Mouse (Mus musculus) forebrain, embryonic 12.5 days (tissue): ENCODE data around the gene Phactr4. TPM values are rescaled to one million over a fixed set of nuclear protein-coding genes. Genes with fewer than 3 reads are reported as not detected.
"Not testable (repeated sequence)": the region's sequence is repeated elsewhere in the genome, so short reads cannot be mapped to it uniquely, and the experiment has no call there.

Experiments used
- ATAC-seq: fragments of 200-750 bp; cut with Nextera tagmentation; 2 replicates; pipeline ENCODE4 v1.8.0; 2017; ENCODE audit warnings: moderate TSS enrichment; ENCODE audit not compliant: low FRiP score
- H3K27ac ChIP-seq: fragments of 300-500 bp; sonication (generic); 2 replicates; pipeline ENCODE4 v1.5.1; 2016; ENCODE audit warnings: mild to moderate bottlenecking
- H3K27me3 ChIP-seq: fragments of 300-500 bp; sonication (generic); 2 replicates; pipeline ENCODE4 v1.6.1; 2016; ENCODE audit warnings: mild to moderate bottlenecking
- H3K36me3 ChIP-seq: fragments of 300-500 bp; sonication (generic); replicated peaks from 2 replicates; pipeline ENCODE4 v1.6.1; 2016; ENCODE audit warnings: mild to moderate bottlenecking
- H3K4me1 ChIP-seq: fragments of 300-500 bp; sonication (generic); 2 replicates; pipeline ENCODE4 v1.6.1; 2016
- H3K4me2 ChIP-seq: fragments of 300-500 bp; sonication (generic); 2 replicates; pipeline ENCODE4 v1.6.1; 2016; ENCODE audit warnings: mild to moderate bottlenecking, moderate library complexity
- H3K4me3 ChIP-seq: fragments of 300-500 bp; sonication (generic); replicated peaks from 2 replicates; pipeline ENCODE4 v1.5.1; 2016; ENCODE audit warnings: mild to moderate bottlenecking
- H3K9ac ChIP-seq: fragments of 300-500 bp; sonication (generic); 2 replicates; pipeline ENCODE4 v1.6.1; 2016; ENCODE audit warnings: mild to moderate bottlenecking
- H3K9me3 ChIP-seq: fragments of 300-500 bp; sonication (generic); 2 replicates; pipeline ENCODE4 v1.6.1; 2016
- WGBS: fragments of 180-500 bp; shearing (Covaris S2); methylation state at CpG from one replicate; pipeline ENCODE4 v1.1.7; 2016; 5-methylcytosine and 5-hydroxymethylcytosine counted together
- polyA plus RNA-seq: library from polyadenylated mRNA; unstranded; fragments of >200 nt; fragmentation: Nextera tagmentation; extraction: Ambion mirVana; gene quantifications from 2 replicates; pipeline ENCODE4 v1.2.1, GENCODE M21; 2016

The Phactr4 gene
- polyA plus RNA-seq, 1 experiment from 2014 or later, result 22.3 TPM

DNA sequence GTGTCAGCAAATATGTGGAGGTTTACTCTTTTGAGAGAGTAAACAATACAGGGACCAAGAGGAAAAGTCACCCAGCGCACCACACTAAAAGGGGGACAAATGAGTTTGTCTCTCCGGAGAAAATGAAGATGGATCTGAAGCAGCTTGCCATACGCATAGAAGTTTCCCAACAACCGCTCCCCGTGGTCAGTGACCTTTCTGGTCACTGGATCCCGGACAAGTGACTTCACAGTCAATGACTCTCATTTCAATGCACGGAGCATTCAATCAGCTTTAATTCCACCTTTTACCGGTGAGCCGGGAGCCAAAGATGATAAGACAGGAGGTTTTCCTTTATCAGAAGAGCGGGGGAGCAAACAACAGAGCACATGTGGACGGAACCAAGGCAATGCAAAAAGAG lies 15.6 kb upstream of the Phactr4 start:
- Histone ChIP-seq H3K9ac (no peak overlapping the region), H3K4me2 (no peak overlapping the region), H3K27ac (no peak overlapping the region), H3K4me3 (no peak overlapping the region), H3K27me3 (no peaks in the 10 kb centered on the region), H3K4me1 (no peaks in the 10 kb centered on the region), H3K9me3 (no peaks in the 10 kb centered on the region), H3K36me3 (no peaks in the 10 kb centered on the region)
- WGBS, result 35% methylated on average over 11 of the region's 11 CpGs
- no peak for ATAC-seq

DNA sequence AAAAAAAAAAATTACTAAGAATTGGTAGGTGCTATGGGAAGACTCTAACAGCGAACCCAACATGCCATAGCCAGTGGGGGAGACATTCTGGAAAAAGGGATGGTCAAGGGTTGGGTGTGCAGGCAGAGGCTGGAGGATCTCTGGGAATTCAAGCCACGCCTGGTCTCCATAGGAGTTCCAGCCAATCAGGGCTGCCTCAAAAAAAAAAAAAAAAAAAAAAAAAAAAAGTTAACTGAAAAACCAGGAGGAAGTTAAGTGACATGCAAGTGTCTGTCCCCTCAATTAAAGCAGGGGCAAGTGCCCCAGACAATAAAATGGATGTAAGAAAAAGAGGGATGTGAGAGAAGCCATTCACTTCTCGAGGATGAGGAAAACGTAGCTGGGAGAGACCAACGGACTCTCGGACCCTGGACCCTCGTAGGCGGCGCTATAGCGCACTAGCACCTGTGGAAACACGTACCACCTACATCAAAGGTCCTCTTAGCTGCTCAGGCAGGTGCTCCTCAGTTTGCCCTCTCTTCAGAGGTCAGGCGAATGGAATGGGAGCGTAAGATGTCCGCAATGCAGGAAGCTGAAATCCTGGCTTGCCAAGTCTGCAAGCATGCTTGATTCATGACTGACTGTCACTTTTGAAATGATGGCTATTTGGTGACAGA lies 10.6 kb upstream of the Phactr4 start:
- no peaks in the 10 kb centered on the region for H3K36me3 ChIP-seq
- no peaks in the 10 kb centered on the region for H3K9me3 ChIP-seq
- 20% methylated on average over 14 of the region's 14 CpGs for WGBS
- 0 out of 2 replicates have a peak overlapping the region, but pooled peaks have one; percentile 6 for H3K4me2 ChIP-seq
- no peaks in the 10 kb centered on the region for H3K4me1 ChIP-seq
- no peak overlapping the region for H3K9ac ChIP-seq
- no peak overlapping the region for H3K4me3 ChIP-seq
- ATAC-seq, result no peak
- no peak overlapping the region for H3K27ac ChIP-seq
- H3K27me3 ChIP-seq, result no peaks in the 10 kb centered on the region

DNA sequence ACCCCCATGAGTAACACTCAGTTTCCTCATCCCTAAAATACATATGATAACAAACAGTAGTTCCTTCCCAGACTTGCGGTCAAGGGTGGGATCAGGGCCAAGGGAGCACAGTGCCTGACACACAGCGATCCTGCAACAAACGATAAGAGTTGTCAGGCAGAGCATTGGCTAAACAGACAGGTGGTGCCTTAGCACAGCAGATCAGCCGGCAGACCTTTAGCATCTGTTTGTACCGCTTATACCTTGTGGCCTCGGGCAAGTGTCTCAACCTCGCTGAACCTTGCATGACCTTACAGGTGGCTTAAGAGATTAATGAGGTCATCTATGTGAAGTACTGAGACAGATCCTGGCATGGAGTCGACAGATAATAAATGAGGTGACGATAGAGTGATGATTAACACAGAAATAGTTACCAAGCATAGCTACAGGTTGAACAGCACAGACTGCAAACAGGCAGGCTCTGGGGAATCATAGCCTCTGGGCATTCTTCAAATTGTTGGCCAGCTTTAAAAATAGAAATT lies 5.8 kb upstream of the Phactr4 start:
- WGBS, result 75% methylated on average over 9 of the region's 9 CpGs

DNA sequence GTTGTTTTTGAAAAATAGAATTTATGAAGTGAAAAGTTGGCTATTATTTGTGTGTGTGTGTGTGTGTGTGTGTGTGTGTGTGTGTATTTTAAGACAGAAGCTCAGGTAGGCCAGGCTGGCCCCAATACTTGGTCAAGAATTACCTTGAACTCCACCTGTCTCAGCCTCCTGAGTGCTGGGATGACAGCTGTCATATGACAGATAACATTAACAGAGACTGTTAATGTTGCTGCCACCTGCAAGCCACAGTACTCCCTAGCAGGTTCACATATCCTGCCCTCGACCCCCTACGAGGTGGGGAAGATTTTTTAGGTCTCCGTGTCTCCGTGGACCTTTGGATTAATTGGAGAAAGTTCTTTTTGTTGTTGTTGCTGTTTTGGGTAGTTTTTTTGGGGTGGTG lies 5.2 kb upstream of the Phactr4 start:
- H3K4me3 ChIP-seq, result no peak overlapping the region
- no peaks in the 10 kb centered on the region for H3K4me1 ChIP-seq
- H3K27me3 ChIP-seq, result no peaks in the 10 kb centered on the region
- ATAC-seq, result no peak
- H3K27ac ChIP-seq, result no peak overlapping the region
- no peak overlapping the region for H3K9ac ChIP-seq
- no peaks in the 10 kb centered on the region for H3K36me3 ChIP-seq
- H3K9me3 ChIP-seq, result no peaks in the 10 kb centered on the region
- WGBS, result 74% methylated on average over 4 of the region's 4 CpGs
- no peak overlapping the region for H3K4me2 ChIP-seq

More for the DNA sequence above, 5.8 kb upstream of the Phactr4 start:
- no peak overlapping the region for H3K27ac ChIP-seq
- no peak overlapping the region for H3K4me2 ChIP-seq
- H3K27me3 ChIP-seq, result no peaks in the 10 kb centered on the region
- no peak for ATAC-seq
- no peak overlapping the region for H3K9ac ChIP-seq
- no peaks in the 10 kb centered on the region for H3K9me3 ChIP-seq
- H3K4me3 ChIP-seq, result no peak overlapping the region
- no peaks in the 10 kb centered on the region for H3K4me1 ChIP-seq
- no peaks in the 10 kb centered on the region for H3K36me3 ChIP-seq

DNA sequence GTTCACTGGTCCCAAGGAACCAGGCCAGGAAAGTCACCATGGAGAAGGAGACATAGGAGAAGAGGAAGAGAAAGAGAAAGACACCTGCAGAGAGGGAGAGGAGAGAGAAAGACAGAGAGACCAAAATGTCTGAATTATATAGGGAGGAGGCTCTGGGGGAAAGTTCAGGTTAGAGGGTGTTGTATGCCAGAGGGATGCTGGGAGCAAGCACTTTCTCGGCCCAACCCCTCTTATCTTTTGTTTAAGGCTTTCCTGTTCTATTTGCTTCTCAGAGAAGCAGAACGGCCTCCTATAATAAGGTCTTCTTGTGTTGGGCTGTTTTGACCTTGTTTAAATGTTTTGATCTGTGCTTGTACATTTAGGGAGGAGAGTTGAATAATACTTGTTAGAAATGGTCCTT lies 3.7 kb upstream of the Phactr4 start:
- Histone ChIP-seq H3K27ac (no peak overlapping the region), H3K9ac (no peak overlapping the region), H3K9me3 (no peaks in the 10 kb centered on the region), H3K36me3 (no peaks in the 10 kb centered on the region), H3K4me2 (no peak overlapping the region), H3K4me3 (no peak overlapping the region), H3K4me1 (peaks cover 1% of the 10 kb centered on the region), H3K27me3 (no peaks in the 10 kb centered on the region)
- no peak for ATAC-seq
- 66% methylated on average over 2 of the region's 2 CpGs for WGBS

DNA sequence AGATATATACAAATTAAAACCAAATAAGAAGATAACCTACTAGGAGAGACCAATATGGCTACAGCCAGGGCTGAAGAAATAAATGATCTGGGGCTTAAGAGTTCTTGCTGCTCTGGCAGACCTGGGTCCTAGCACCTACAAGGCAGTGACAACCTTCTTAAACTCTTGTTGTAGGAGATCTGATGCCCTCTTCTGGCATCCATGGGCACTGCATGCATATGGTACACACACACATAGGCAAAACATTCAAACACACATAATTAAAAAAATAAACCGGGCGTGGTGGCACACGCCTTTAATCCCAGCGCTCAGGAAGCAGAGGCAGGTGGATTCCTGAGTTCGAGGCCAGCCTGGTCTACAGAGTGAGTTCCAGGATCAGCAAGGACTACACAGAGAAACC lies 2.5 kb upstream of the Phactr4 start:
- H3K27me3 ChIP-seq, result no peaks in the 10 kb centered on the region
- H3K4me2 ChIP-seq, result no peak overlapping the region
- 94% methylated on average over 5 of the region's 5 CpGs for WGBS
- ATAC-seq, result no peak
- no peak overlapping the region for H3K4me3 ChIP-seq
- H3K9me3 ChIP-seq, result no peaks in the 10 kb centered on the region
- no peak overlapping the region for H3K27ac ChIP-seq
- H3K36me3 ChIP-seq, result no peaks in the 10 kb centered on the region
- H3K9ac ChIP-seq, result no peak overlapping the region
- H3K4me1 ChIP-seq, result peaks cover 14% of the 10 kb centered on the region

DNA sequence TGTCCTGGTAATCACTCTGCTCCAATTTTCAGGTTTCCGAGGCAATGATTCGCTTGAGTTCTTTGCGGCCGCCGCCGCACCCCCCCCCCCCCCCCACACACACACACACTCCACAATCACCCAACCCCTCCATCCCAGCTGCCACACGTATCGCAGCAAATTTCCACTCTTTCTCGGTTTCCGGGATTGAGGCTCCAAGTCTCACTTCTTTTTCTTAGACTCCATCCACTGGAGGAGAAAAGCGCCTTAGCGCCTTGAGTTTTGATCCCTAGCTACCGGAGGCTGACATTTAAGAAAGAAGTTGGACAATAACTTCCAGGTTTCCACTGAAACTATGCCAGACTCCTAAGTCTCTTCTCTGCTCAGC lies 750 bp downstream of the Phactr4 start:
- ATAC-seq, result no peak
- under 1% methylated on average over 13 of the region's 13 CpGs for WGBS

DNA sequence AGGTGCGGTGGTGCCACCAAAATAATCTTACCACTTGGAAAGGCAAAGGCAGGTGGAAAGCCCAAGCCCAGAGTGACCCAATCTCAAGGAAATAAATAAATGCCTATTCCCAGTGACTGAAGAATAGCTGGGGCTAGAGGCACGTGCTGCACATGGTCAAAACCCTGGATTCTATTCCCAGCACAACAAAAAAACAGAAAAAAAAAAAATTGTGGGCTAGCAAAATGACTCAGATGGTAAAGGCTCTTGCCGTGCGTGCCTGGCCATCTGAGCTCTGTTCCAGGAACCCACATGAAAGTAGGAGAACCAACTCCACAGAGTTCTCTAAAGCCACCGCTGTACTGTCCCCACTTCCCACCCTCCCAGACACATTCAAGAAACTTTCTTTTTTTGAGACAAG lies 1.8 kb downstream of the Phactr4 start:
- H3K4me3 ChIP-seq, result peak overlapping the region; percentile 87
- peaks cover 4% of the 10 kb centered on the region; the same call in 1 of the 2 replicates for H3K36me3 ChIP-seq
- no peaks in the 10 kb centered on the region for H3K27me3 ChIP-seq
- no peak for ATAC-seq
- no peak overlapping the region for H3K27ac ChIP-seq
- peak overlapping the region; percentile 66 for H3K4me2 ChIP-seq
- peak overlapping the region; percentile 85; the same call in 1 of the 2 replicates for H3K9ac ChIP-seq
- H3K4me1 ChIP-seq, result peaks cover 14% of the 10 kb centered on the region
- WGBS, result 87% methylated on average over 5 of the region's 5 CpGs
- no peaks in the 10 kb centered on the region for H3K9me3 ChIP-seq

More for the DNA sequence above, 750 bp downstream of the Phactr4 start:
- Histone ChIP-seq H3K36me3 (peaks cover 4% of the 10 kb centered on the region; the same call in 1 of the 2 replicates), H3K4me2 (peak overlapping the region; percentile 66), H3K27me3 (no peaks in the 10 kb centered on the region), H3K9ac (peak overlapping the region; percentile 85), H3K9me3 (no peaks in the 10 kb centered on the region), H3K4me3 (peak overlapping the region; percentile 87), H3K27ac (peak overlapping the region; percentile 96), H3K4me1 (peaks cover 14% of the 10 kb centered on the region)

DNA sequence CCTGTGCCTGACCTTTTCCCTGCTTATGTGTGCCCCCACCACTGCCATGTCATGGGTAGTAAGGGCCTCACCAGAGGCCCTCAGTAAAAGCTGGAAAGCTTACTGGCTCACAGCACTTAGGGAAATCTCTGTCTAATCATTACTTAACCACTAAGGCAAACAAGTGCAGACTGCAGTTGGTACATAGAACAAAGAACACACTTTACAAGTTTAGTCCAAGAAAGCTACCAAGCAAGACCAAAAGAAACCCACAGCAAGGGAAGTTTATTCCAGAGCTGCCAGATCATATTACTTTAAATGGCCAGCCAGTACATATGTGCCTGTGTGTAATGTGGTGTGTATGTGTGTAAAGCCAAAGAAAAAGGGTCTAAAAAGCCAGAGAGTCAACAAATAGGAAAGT lies 6.3 kb downstream of the Phactr4 start:
- no peak overlapping the region for H3K27ac ChIP-seq
- H3K27me3 ChIP-seq, result no peaks in the 10 kb centered on the region
- H3K9ac ChIP-seq, result no peak overlapping the region
- ATAC-seq, result no peak
- H3K4me3 ChIP-seq, result no peak overlapping the region
- no peak overlapping the region for H3K4me2 ChIP-seq
- H3K9me3 ChIP-seq, result no peaks in the 10 kb centered on the region
- peaks cover 13% of the 10 kb centered on the region for H3K4me1 ChIP-seq
- H3K36me3 ChIP-seq, result peaks cover 11% of the 10 kb centered on the region; the same call in 1 of the 2 replicates

DNA sequence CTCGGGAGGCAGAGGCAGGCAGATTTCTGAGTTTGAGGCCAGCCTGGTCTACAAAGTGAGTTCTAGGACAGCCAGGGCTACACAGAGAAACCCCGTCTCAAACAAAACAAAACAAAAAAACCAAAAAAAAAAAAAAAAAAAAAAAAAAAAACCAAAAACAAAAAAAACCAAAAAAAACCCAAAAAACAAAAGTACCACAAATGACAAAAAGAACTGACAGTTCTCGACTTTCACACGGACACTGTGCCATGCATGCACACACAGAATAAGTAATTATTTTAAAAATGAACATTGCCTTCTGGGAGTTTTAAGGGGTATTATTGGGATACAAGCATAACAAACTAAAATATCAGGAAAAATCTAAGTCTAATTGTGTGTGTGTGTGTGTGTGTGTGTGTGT lies 9.0 kb downstream of the Phactr4 start:
- H3K4me3 ChIP-seq, ATAC-seq, H3K9ac ChIP-seq, H3K4me1 ChIP-seq, H3K27me3 ChIP-seq, H3K9me3 ChIP-seq, H3K27ac ChIP-seq, H3K4me2 ChIP-seq, H3K36me3 ChIP-seq: not testable (repeated sequence)
- 84% methylated on average over 4 of the region's 4 CpGs for WGBS

DNA sequence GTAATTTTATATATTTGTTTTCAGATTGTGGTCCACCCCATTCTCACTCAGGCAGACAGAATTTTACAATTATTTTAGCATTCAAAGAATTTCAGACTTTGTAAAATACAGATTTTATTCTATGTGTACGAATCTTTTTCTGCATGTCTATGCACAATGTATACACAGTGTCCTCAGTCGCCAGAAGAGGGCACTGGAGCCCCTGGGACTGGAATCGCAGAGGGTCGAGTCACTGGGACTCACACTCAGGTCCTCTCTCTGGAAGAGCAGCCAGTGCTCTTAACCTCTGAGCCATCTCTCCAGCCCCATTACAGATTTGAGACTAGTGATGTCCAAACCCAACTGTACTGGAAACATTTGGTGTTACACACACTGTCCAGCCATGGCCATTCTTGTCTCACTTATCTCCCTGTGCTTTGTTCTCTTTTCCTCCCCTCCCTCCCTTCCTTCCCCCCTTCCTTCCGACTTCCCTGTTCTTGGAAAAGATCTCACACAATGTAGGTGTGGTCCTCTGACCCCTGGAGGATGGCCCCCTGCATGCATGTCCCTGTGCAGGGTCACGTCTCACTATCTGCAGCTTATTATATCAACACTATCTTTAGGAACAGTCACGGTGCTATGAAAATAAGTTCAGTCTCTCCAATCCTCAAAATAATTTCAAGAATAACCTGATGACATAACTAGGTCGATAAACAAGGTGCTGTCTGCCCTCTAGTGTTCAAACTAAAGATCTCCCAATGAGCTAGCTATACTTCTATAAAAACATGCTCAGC lies 10.8 kb downstream of the Phactr4 start:
- H3K27me3 ChIP-seq, result no peaks in the 10 kb centered on the region
- no peak for ATAC-seq
- H3K4me3 ChIP-seq, result no peak overlapping the region
- H3K4me2 ChIP-seq, result no peak overlapping the region
- 59% methylated on average over 8 of the region's 8 CpGs for WGBS
- no peaks in the 10 kb centered on the region; the same call in 1 of the 2 replicates for H3K4me1 ChIP-seq
- H3K27ac ChIP-seq, result no peak overlapping the region
- no peaks in the 10 kb centered on the region for H3K9me3 ChIP-seq
- no peak overlapping the region for H3K9ac ChIP-seq
- peaks cover 9% of the 10 kb centered on the region for H3K36me3 ChIP-seq

DNA sequence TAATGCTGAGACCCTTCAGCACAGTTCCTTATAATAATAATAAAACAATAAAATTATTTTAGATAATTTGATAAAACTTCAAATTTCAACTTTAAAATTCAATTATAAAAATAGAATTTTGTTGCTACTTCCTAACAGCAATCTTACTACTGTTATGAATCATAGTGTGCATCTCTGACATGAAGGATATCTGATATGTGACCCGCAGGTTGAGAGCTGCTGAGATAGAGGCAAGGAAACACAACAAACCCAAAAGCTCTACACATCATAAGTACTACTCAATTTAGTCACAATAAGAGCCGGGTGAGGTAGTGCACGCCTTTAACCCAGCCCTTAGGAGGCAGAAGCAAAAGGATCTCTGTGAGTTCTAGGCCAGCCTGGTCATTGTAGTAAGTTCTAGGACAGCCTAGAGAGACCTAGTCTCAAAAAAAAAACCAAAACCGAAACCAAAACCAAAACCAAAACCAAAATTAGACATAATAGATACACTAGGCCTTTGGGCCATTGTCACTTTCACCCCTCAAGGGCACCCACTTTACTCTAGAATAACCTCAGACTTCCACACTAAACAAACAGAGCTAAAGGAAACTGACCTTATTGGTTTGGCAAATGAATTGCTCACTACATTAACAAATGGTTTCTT lies 12.6 kb downstream of the Phactr4 start:
- H3K4me2 ChIP-seq, result no peak overlapping the region
- 92% methylated on average over 4 of the region's 4 CpGs for WGBS
- no peaks in the 10 kb centered on the region for H3K9me3 ChIP-seq
- H3K4me1 ChIP-seq, result no peaks in the 10 kb centered on the region; the same call in 1 of the 2 replicates
- peaks cover 13% of the 10 kb centered on the region for H3K36me3 ChIP-seq
- no peak for ATAC-seq
- H3K27ac ChIP-seq, result no peak overlapping the region
- no peak overlapping the region for H3K4me3 ChIP-seq
- H3K27me3 ChIP-seq, result no peaks in the 10 kb centered on the region
- H3K9ac ChIP-seq, result no peak overlapping the region
